16 mouse cellular contexts compared by ENCODE assay signal in genomic region chr9:83536959-83537358, GRCm38 (mm10).
"Had no signal": no experiment of that assay in that cellular context is flagged by ENCODE, and none has a peak within 500 bp of the region (broad histone marks: within the 10 kb centered on the region; RNA-seq: fewer than 3 reads in every experiment).

No protein-coding gene starts in this region.

- H3K4me2 ChIP-seq: lung, embryonic 15.5 days; midbrain, embryonic 11.5 days; midbrain, embryonic 13.5 days; midbrain, embryonic 15.5 days; neural tube, embryonic 12.5 days; stomach, embryonic 15.5 days had no signal

- H3K9ac ChIP-seq: lung, embryonic 15.5 days; midbrain, embryonic 13.5 days; midbrain, embryonic 15.5 days; neural tube, embryonic 12.5 days; stomach, embryonic 15.5 days had no signal

- H3K4me1 ChIP-seq: lung, embryonic 15.5 days; midbrain, embryonic 15.5 days; neural tube, embryonic 12.5 days had no signal

- ATAC-seq: lung, postnatal 0 days; midbrain, embryonic 13.5 days; midbrain, embryonic 15.5 days had no signal

- H3K36me3 ChIP-seq: lung, embryonic 15.5 days; midbrain, embryonic 13.5 days; midbrain, embryonic 15.5 days; neural tube, embryonic 12.5 days; stomach, embryonic 15.5 days had no signal

- H3K4me3 ChIP-seq: lung, embryonic 15.5 days; megakaryocyte, embryonic 14.5 days; midbrain, embryonic 13.5 days; midbrain, embryonic 15.5 days; neural tube, embryonic 12.5 days; stomach, embryonic 15.5 days had no signal

- H3K9me3 ChIP-seq: lung, embryonic 15.5 days; megakaryocyte, embryonic 14.5 days; midbrain, embryonic 13.5 days; midbrain, embryonic 15.5 days; neural tube, embryonic 12.5 days; stomach, embryonic 15.5 days had no signal

- DNase-seq: lung, adult 2 months; lung, postnatal 14 days; lung, postnatal 36 days; right cerebral cortex, postnatal 14 days; thymus, adult 2 months; thymus, postnatal 25 days; thymus, postnatal 4 days had no signal

- H3K27me3 ChIP-seq: lung, embryonic 15.5 days; megakaryocyte, embryonic 14.5 days; midbrain, embryonic 13.5 days; midbrain, embryonic 15.5 days; neural tube, embryonic 12.5 days; stomach, embryonic 15.5 days had no signal

- H3K27ac ChIP-seq: lung, embryonic 15.5 days; midbrain, embryonic 13.5 days; midbrain, embryonic 15.5 days; neural tube, embryonic 12.5 days; stomach, embryonic 15.5 days; stomach, postnatal 0 days had no signal
